In the genomic region with DNA sequence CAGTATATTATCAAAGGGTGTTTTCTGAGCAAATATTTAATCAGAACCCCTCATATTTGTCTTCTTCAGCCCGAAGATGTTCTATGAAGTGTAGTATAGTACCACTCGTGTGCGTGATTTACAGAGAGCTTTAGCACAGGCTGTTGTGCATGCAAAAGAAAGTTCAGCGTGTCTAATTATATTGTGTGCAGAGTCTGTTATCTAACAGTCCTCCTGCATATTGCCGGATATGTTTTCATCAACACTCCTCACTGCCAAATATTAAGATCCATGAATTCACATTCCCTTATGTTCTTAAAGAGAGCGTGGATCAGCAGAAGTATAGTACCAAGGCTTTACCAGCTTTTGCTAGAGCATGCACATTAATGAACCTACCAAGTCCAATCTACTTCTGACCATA, we compare ENCODE assay signal across 22 mouse cellular contexts.
DNase-seq lines count a peak whose midpoint lies in the region; ATAC-seq lines count a peak whose summit lies in the region.
"Had no signal": no experiment of that assay in that cellular context is flagged by ENCODE, and none has a peak within 500 bp of the region (broad histone marks: within the 10 kb centered on the region; RNA-seq: fewer than 3 reads in every experiment).

No protein-coding gene starts in this region.

- whole genome bisulfite sequencing in midbrain, embryonic 16.5 days, result 72% methylated on average over 6 of the region's 6 CpGs
- 73% methylated on average over 6 of the region's 6 CpGs for WGBS in midbrain, embryonic 15.5 days

- DNase-seq in cerebellum, postnatal 25 days, result no peak
- no peak for DNase-seq in frontal cortex, postnatal 10 days (ENCODE audit: low spot score in 2 of 2)
- no peak for DNase-seq in urinary bladder, adult 18-20 months (ENCODE audit: low spot score in 2 of 2)
- DNase-seq: adrenal gland, postnatal 10 days; B cell, adult 2 months; cerebellum, adult 11 months; cerebellum, adult 8-10 months; gastrocnemius, postnatal 36 days; heart, adult 11 months; heart, postnatal 36 days had no signal

- no peaks in the 10 kb centered on the region for H3K36me3 ChIP-seq in midbrain, embryonic 16.5 days (ENCODE audit: control insufficient read depth, insufficient read depth, low read length)
- H3K36me3 ChIP-seq in midbrain, embryonic 15.5 days (replicated peaks), result no peaks in the 10 kb centered on the region
- H3K36me3 ChIP-seq: embryonic facial prominence, embryonic 10.5 days; G1E; heart, embryonic 13.5 days; hindbrain, embryonic 15.5 days had no signal

- no peak overlapping the region for H3K27ac ChIP-seq in midbrain, embryonic 16.5 days (ENCODE audit: low read length)
- no peak overlapping the region for H3K27ac ChIP-seq in midbrain, embryonic 15.5 days
- H3K27ac ChIP-seq: embryonic facial prominence, embryonic 10.5 days; heart, embryonic 13.5 days; hindbrain, embryonic 15.5 days had no signal

- no peak overlapping the region for H3K4me3 ChIP-seq in midbrain, embryonic 16.5 days (ENCODE audit: low read depth, low read length)
- no peak overlapping the region for H3K4me3 ChIP-seq in midbrain, embryonic 15.5 days
- H3K4me3 ChIP-seq: embryonic facial prominence, embryonic 10.5 days; heart, embryonic 13.5 days; hindbrain, embryonic 15.5 days had no signal

- H3K27me3 ChIP-seq in midbrain, embryonic 16.5 days (ENCODE audit: control insufficient read depth, insufficient read depth, low read depth, low read length), result no peaks in the 10 kb centered on the region
- no peaks in the 10 kb centered on the region for H3K27me3 ChIP-seq in midbrain, embryonic 15.5 days (replicated peaks)
- H3K27me3 ChIP-seq: heart, embryonic 13.5 days; hindbrain, embryonic 15.5 days had no signal

- 0 out of 2 replicates have a peak, but pooled peaks cover 2% of the 10 kb centered on the region for H3K4me1 ChIP-seq in midbrain, embryonic 16.5 days (ENCODE audit: control insufficient read depth, insufficient read depth, low read length)
- H3K4me1 ChIP-seq in midbrain, embryonic 15.5 days, result no peaks in the 10 kb centered on the region
- H3K4me1 ChIP-seq: embryonic facial prominence, embryonic 10.5 days; heart, embryonic 13.5 days; hindbrain, embryonic 15.5 days had no signal

- H3K9ac ChIP-seq in midbrain, embryonic 16.5 days (ENCODE audit: low read depth, low read length), result no peak overlapping the region
- H3K9ac ChIP-seq in midbrain, embryonic 15.5 days, result no peak overlapping the region
- H3K9ac ChIP-seq: heart, embryonic 13.5 days; hindbrain, embryonic 15.5 days had no signal

- H3K9me3 ChIP-seq in midbrain, embryonic 16.5 days (replicated peaks; ENCODE audit: control insufficient read depth, low read length, poor library complexity, severe bottlenecking), result no peaks in the 10 kb centered on the region
- no peaks in the 10 kb centered on the region for H3K9me3 ChIP-seq in midbrain, embryonic 15.5 days
- H3K9me3 ChIP-seq: embryonic facial prominence, embryonic 10.5 days; heart, embryonic 13.5 days; hindbrain, embryonic 15.5 days had no signal

- peak; percentile 49 for ATAC-seq in cerebellum, adult (ENCODE audit: insufficient number of reproducible peaks, low FRiP score, low TSS enrichment)
- ATAC-seq in frontal cortex, adult (ENCODE audit: low TSS enrichment), result peak; percentile 83
- 0 out of 2 replicates have a peak, but pooled peaks have one; percentile 8 for ATAC-seq in midbrain, embryonic 16.5 days
- no peak for ATAC-seq in midbrain, embryonic 15.5 days (replicated peaks)
- ATAC-seq: CD4-positive, CD25-positive, alpha-beta regulatory T cell, adult 4 months; forebrain, embryonic 14.5 days; inflammation-experienced regulatory T-cells, adult 6 months; intestine, postnatal 0 days had no signal

- H3K4me2 ChIP-seq in midbrain, embryonic 16.5 days (ENCODE audit: low read length), result no peak overlapping the region
- no peak overlapping the region for H3K4me2 ChIP-seq in midbrain, embryonic 15.5 days
- H3K4me2 ChIP-seq: heart, embryonic 13.5 days; hindbrain, embryonic 15.5 days had no signal
